Mouse (Mus musculus) urinary bladder, adult 2 months (tissue): ENCODE data around the gene Zfyve9. TPM values are rescaled to one million over a fixed set of nuclear protein-coding genes. Genes with fewer than 3 reads are reported as not detected.

Experiments used
- DNase-seq: peaks from one replicate; pipeline ENCODE4 v3.0.0; 2022; ENCODE audit warnings: low spot score
- polyA plus RNA-seq: library from polyadenylated mRNA; depleted of rRNA; stranded (reverse); fragments of >200 nt; gene quantifications from 2 replicates; pipeline ENCODE4 v1.2.3, GENCODE M21; 2012; rRNA removed

Zfyve9 gene
- polyA plus RNA-seq, 1 experiment, result 5.0 TPM

DNA sequence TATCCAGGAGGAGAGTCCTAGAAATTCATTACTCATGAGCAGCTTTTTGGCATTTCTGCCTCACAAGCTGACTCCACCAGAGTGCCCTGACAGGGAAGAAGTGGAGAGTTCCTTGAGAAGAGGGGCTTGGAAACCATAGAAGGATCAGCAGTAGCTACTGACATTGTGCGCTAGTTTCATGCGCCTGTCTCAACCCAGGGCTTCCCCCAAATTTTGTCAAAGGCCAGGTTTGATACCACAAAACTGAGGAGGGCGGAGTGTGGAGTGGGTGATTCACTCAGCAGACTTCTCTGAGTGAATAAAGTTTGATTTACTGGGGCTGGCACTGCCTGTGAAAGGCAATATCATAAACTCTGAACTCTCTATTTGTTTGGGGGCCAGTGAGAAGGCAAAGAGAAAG lies 171.9 kb downstream of the Zfyve9 start:
- no peak for DNase-seq

DNA sequence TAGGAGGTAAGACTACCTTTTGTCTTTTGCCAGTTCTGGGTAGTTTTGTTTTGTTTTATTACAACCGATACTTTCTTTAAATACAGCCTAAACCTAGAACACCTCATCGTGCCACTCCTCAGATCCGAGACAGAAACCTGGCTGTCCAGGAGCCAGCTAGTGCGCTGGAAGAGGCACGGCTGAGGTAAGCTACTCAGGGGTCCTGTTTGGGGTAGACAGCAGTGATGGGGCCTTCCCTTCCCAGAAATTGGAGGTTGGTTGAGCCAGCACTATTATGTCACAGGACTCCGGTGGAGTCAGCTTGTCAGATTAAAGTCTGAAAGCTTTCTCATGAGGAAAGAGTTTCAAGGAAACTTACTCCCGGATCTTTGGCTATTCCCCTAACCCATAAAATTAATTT lies 178.7 kb downstream of the Zfyve9 start:
- DNase-seq, result no peak

DNA sequence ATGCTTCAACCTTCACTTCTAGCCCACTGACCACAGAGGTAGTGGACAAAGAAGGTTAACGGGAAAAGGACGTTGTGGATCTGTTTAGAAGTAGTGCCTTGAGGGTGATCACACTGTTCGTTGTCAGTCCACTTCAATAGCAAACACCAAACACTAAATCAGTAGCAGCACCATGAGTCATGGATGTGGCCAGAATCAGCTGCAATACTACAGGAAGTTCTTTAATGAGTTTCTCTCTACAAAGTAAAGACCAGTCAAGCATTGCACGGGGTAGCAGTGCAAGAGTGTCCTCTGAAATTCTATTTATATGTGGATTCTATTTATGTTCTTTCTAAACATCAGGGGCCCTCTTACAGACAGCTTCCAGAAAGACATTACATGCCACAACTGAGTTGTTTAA lies 182.3 kb downstream of the Zfyve9 start:
- no peak for DNase-seq

DNA sequence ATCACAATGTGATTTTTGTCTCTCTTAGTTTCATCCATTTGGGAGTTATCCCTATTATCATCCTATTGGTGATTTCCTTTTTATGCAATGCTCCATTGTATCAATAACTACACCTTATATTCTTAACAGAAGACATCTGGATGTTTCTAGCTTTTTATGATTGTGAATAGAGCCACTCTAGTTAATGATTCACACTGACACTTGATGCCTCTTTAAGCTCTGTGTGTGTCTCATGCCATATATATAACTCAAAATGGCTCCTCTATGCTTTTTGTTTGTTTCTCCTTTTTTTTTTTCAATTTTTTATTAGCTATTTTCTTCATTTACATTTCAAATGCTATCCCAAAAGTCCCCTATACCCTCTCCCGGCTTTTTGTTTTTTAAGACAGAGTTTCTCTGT lies 184.8 kb downstream of the Zfyve9 start:
- DNase-seq, result no peak

DNA sequence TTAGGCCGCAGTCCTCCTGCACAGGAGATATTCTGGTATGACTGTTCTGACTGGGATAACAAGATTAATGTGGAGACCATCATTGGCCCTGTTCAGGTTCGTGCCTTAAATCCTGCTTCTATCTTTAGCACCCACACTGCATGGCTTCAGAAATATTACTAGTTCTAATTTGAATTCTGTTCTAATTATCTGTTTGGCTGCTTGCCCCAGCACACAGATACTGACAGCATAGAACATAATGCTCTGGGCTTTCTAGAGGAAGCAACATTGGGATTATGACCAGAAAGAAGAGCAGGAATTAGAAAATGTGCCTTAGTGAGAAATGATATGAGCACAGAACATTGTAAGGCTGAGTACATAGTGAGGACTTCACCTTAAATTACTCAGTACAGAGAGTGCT lies 187.2 kb downstream of the Zfyve9 start:
- DNase-seq, result no peak

Other genes with a start within 250 kb of the Zfyve9 start
- 29.1 and 30.9 TPM in 2 replicates for gene Prpf38a, start 201.5 kb downstream of the Zfyve9 start, polyA plus RNA-seq
- 0.27 and 0.34 TPM in 2 replicates for gene Orc1, start 201.4 kb downstream of the Zfyve9 start, polyA plus RNA-seq
- gene Cc2d1b, start 160.9 kb downstream of the Zfyve9 start, polyA plus RNA-seq, result 37.5 and 39.2 TPM in 2 replicates
- gene 3110021N24Rik, start 61.1 kb downstream of the Zfyve9 start, polyA plus RNA-seq, result 0.12 and 0.13 TPM in 2 replicates
- gene Btf3l4, start 52.8 kb upstream of the Zfyve9 start, polyA plus RNA-seq, result 80.4 and 89.7 TPM in 2 replicates
- 41.7 and 46.7 TPM in 2 replicates for gene Txndc12, start 53.8 kb upstream of the Zfyve9 start, polyA plus RNA-seq
- gene Kti12, start 67.0 kb upstream of the Zfyve9 start, polyA plus RNA-seq, result 22.8 and 26.0 TPM in 2 replicates
- gene A730015C16Rik, start 67.8 kb upstream of the Zfyve9 start, polyA plus RNA-seq, result 0.15 TPM in 1 of 2 replicates, not detected in the other
- 3.1 and 3.3 TPM in 2 replicates for gene Rab3b, start 98.3 kb upstream of the Zfyve9 start, polyA plus RNA-seq
- gene Nrd1, start 219.9 kb upstream of the Zfyve9 start, polyA plus RNA-seq, result 101 and 111 TPM in 2 replicates